17 mouse cellular contexts compared by ENCODE assay signal in genomic region chr10:12234141-12234540, GRCm38 (mm10).
DNase-seq lines count a peak whose midpoint lies in the region.
"Had no signal": no experiment of that assay in that cellular context is flagged by ENCODE, and none has a peak within 500 bp of the region (broad histone marks: within the 10 kb centered on the region; RNA-seq: fewer than 3 reads in every experiment).

No protein-coding gene starts in this region.

- DNase-seq in adrenal gland, adult 2 months, result peak; percentile 44
- DNase-seq in adrenal gland, postnatal 4 days (ENCODE audit: low spot score in 2 of 2), result no peak
- DNase-seq in NIH3T3 (ENCODE audit: low read depth), result peak; percentile 77
- DNase-seq in adrenal gland, postnatal 14 days, result peak; percentile 50
- DNase-seq in fibroblast of lung, adult 2 months (ENCODE audit: low read depth), result peak; percentile 37
- DNase-seq in kidney, postnatal 4 days, result no peak
- no peak for DNase-seq in T-cell, adult 2 months (ENCODE audit: low spot score)
- DNase-seq in thymus, postnatal 36 days, result no peak
- DNase-seq: B cell, adult 2 months; cerebellum, adult 18-20 months; cerebellum, adult 9-10 months; cerebellum, postnatal 14 days; gastrocnemius, postnatal 36 days; heart, adult 2 months; heart, postnatal 14 days; heart, postnatal 4 days; kidney, adult 18-20 months had no signal

Comparison
In these comparisons a context has a peak if more than half of its experiments do, and no peak if none do; other contexts are left out.
1. DNase-seq: peak in adrenal gland, adult 2 months (single experiment), NIH3T3 (single experiment), adrenal gland, postnatal 14 days (single experiment) and fibroblast of lung, adult 2 months (single experiment); none in adrenal gland, postnatal 4 days (0 of 2), kidney, postnatal 4 days (0 of 2), T-cell, adult 2 months (single experiment) and thymus, postnatal 36 days (0 of 2).